Mouse (Mus musculus): ENCODE data around the gene Kctd5.

GRCm38 (mm10) chr17:24009617-24010016 lies 63.7 kb downstream of the Kctd5 start:
- no peak for TF ChIP-seq CTCF (conservative IDR thresholded peaks at IDR 0.05; ENCODE audit: low read length)
- TF ChIP-seq POU5F1 (IDR thresholded peaks at IDR 0.05; ENCODE audit: borderline replicate concordance, low read length) = no peak
